Mouse (Mus musculus): ENCODE data around the gene Epb41l4b. TPM values are rescaled to one million over a fixed set of nuclear protein-coding genes. Genes with fewer than 3 reads are reported as not detected.
A peak's percentile ranks its signal among the peaks of the same experiment; 100 is the strongest.

Epb41l4b gene
- total RNA-seq (2014; fragmentation: Nextera tagmentation) = 4.5 and 12.7 TPM in 2 replicates
- total RNA-seq (2017) = 1.8 and 2.5 TPM in 2 replicates

GRCm38 (mm10) chr4:57143026-57143937 is at the start of gene Epb41l4b:
Gene Epb41l4b (minus strand): TSS chr4:57143437.
- ATAC-seq (replicated peaks; ENCODE audit: poor library complexity, severe bottlenecking) = peak; percentile 93

GRCm38 (mm10) chr4:57191543-57192283 is 48.5 kb upstream of the Epb41l4b start:
- ATAC-seq (replicated peaks; ENCODE audit: poor library complexity, severe bottlenecking) = no peak

- ATAC-seq (replicated peaks; ENCODE audit: poor library complexity, severe bottlenecking) = no peak
Observed at GRCm38 (mm10) chr4:57189881-57190280, 46.6 kb upstream of the Epb41l4b start.

DNA sequence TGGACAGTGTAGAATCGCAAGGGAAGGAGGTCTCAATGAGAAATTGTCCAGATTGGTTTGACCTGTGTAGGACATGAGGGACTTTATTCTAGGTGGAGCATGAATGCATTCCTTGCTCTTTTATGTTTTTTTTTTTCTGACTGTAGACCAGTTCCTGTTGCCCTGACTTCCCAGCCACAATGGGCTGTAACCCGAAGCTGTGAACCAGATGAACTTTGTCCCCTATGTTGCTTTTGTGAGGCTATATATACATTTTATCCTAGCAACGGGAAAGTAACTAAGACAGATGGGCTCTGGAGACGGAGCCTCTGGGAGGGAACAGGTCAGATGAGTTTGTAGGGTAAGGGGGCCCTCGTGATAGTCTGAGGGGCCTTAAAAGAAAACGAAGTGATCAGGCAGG is 42.8 kb upstream of the Epb41l4b start:
- no peak for ATAC-seq (replicated peaks; ENCODE audit: poor library complexity, severe bottlenecking)

DNA sequence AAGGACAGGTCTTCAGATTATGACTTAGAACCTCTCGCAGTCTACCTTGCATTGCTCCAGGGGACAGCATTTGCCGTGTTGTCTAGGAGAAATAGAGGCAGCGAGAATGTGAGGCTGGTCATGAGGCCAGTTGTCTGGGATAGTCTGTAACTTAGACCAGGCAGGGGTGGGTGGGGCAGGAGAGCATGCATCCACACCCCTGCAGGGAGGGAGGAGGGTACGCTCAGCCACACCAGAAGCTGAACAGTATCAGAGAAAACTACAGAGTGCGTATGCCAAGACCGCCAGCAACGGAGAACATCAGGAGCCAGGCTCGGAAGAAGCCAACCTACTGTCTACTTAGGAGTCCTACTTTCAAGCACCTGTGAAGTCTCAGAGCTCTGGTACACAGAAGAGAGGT is 42.2 kb upstream of the Epb41l4b start:
- no peak for ATAC-seq (replicated peaks; ENCODE audit: poor library complexity, severe bottlenecking)

DNA sequence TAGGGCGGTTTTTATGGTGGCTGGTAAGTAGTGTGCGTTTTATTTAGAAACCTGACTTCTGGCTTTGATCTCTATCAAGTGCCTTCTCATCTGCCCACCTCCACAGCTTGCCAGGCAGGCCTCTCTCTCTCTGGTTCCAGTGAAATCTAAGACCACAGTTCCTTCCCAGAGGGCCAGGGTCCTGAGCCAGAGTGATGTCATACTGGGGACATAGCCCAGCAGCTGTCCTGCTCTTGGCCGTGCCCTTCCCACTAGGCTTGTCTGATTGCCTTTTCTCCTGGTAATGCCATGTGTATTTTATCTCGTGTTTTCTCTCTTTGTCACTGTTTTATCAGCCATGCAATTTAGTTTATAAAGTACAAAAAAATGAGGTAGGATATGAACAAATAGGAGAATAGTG is 40.3 kb upstream of the Epb41l4b start:
- no peak for ATAC-seq (replicated peaks; ENCODE audit: poor library complexity, severe bottlenecking)

DNA sequence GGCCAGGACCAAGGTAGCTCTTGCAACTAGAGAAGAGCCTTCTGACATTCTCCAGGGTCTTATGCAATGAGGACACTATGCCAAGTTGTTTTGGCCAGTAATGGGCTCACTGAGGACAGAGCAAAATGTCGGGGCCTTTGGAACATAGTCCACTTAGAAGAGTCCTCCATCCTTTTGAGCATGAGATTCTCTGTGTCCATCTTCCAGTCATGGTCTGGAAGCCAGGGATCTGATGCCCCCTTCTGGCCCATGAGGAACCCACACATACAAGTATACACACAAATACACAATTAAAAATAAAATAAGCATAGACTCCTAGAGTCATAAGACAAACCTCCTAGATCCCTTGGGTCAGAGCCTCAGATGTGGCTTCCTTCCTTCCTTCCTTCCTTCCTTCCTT is 38.3 kb upstream of the Epb41l4b start:
- no peak for ATAC-seq (replicated peaks; ENCODE audit: poor library complexity, severe bottlenecking)

DNA sequence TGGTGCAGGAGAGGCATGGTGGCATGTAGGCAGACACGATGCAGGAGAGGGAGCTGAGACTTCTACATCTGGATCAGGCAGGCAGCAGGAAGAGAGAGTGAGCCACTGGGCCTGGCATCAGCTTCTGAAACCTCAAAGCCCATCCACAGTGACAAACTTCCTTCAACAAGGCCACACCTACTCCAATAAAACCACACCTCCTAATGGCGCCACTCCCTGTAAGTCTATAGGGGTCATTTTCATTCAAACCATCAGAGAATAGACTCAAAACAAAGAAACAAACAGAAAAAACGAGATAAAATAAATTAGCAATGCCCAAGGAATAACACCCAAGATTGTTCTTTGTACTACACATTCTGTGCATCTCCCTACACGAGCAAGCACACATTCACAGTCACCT is 35.6 kb upstream of the Epb41l4b start:
- ATAC-seq (replicated peaks; ENCODE audit: poor library complexity, severe bottlenecking) = no peak

GRCm38 (mm10) chr4:57175329-57175728 is 32.1 kb upstream of the Epb41l4b start:
- ATAC-seq (replicated peaks; ENCODE audit: poor library complexity, severe bottlenecking) = no peak

DNA sequence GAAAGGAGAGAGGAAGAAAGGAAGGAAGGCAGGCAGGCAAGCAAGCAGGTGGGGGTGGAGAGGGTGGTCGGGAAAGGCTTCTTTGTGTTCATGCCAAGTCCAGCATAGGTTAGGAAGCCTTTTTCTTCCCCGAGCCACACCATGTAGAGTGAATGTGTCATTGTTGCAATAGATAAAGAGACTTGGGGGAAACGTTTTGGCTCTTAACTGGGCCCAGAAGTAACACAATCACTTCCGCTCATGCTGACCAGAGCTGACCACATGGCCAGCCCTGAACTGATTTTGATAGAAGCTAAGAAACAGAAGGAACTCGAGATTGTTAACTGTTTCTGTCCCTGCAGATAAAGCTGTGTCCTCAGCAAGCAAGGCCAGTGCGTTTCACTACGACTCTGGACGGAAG is 29.6 kb upstream of the Epb41l4b start:
- ATAC-seq (replicated peaks; ENCODE audit: poor library complexity, severe bottlenecking) = peak; percentile 30; the same call in 1 of the 2 replicates

- no peak for ATAC-seq (replicated peaks; ENCODE audit: poor library complexity, severe bottlenecking)
Observed at GRCm38 (mm10) chr4:57171817-57172216, 28.6 kb upstream of the Epb41l4b start.

GRCm38 (mm10) chr4:57168680-57169079 is 25.4 kb upstream of the Epb41l4b start:
- no peak for ATAC-seq (replicated peaks; ENCODE audit: poor library complexity, severe bottlenecking)

DNA sequence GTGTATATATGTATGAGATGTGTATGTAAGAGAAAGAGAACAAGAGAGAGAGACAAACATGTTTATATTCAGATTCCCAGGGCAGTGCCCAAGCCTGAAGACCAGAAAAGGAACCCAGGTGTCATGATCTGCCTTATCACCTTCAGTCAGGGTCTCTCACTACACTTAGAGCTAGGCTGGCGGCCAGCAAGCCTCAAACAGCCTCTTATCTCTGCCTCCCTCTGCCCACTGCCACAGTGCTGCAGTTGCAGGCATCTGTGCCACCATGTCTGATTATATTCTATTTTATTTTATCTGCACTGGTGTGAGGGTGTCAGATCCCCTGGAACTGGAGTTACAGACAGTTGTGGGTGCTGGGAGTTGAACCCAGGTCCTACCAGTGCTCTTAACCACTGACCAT is 25.0 kb upstream of the Epb41l4b start:
- ATAC-seq (replicated peaks; ENCODE audit: poor library complexity, severe bottlenecking) = no peak

DNA sequence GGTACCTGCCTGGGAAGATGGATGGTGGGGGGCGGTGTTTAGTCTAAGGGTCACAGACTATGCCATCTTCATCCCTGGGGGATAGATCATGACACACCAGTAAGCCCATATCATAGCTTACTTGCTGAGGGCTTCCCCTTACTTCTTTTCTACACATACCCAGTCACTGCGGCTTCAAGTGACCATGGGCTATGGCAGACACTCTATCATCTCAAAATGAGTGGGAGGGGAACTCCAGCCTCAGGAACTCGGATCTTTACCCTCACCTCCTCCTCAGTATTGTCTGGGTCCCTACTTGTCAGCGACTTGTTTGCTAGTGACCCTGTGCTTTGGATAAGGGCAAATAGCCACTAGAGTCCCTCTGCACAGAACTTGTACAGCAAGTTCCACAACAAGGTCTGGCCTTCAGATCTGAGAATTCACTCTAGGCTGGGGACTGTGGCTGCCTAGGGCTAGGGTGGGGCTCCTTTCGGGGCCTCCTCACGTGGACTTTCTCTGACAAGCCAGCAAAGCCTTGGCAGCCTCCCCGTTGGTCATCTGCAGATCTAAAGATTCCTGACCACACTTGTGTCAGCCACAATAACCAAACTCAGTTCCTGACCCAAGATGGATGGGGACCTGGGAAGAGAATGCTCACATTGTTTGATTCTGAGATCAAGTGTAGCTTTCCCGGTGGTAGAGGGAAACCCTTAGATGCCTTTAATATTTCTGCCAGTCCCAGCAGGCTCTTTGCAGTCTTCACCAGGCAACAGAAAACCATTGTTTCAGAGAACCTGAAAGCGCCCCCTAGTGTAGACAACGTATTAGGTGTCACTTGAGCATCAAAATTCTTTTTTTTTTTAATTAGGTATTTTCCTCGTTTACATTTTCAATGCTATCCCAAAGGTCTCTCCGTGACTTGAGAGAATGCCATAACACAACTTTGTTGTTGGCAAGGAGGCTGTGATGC is 24.0 kb upstream of the Epb41l4b start:
- ATAC-seq (replicated peaks; ENCODE audit: poor library complexity, severe bottlenecking) = no peak

DNA sequence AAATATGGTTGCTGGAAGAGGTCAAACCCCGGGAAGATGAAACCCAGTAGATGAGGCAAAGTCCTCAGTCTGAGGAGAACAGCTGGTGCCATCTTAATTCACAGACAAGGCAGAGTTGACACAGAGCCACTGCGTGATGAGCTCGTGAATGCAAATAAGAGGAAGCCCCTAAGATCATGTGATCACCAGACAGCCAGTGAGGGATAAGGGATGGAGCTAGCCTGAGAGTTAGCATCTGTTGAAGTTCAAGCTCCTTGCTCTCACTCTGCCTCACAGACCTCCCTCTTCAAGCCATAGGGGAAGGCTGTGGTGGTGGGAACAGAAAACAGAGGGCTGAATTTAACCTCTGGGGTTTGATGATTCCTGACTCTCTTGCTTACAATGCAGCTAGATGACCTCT is 22.4 kb upstream of the Epb41l4b start:
- no peak for ATAC-seq (replicated peaks; ENCODE audit: poor library complexity, severe bottlenecking)

DNA sequence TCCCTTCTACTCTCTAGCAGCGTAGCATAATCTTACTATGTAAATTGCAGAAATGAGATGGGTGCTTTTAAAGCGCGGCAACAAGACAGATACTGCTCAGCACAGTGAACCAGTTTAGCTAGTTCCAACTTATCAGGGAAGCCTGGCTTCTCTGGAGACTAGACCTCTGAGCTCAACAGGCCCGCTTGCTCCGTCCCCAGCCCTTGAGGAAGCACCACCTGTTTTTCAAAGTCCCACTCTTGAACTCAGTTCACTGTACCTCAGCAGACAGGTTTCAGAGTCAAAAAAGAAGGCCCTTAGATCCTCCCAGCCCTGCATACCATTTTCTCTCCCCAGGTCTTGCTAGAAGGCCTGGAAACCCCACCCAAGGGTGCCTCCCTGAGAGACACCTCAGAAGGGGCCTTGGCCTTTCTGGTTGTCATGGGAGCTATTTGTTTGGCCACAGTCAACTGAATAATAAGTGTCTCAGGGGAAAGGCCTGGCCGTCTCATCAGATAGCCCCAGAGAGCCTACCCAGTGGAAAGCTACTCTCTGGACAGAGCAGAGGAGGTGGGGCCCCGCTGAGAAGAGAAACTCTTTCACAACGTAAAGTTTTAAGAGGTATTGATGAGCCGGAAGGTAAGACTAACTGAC is 21.5 kb upstream of the Epb41l4b start:
- no peak for ATAC-seq (replicated peaks; ENCODE audit: poor library complexity, severe bottlenecking)

GRCm38 (mm10) chr4:57162789-57163722 is 19.8 kb upstream of the Epb41l4b start:
- ATAC-seq (replicated peaks; ENCODE audit: poor library complexity, severe bottlenecking) = no peak

DNA sequence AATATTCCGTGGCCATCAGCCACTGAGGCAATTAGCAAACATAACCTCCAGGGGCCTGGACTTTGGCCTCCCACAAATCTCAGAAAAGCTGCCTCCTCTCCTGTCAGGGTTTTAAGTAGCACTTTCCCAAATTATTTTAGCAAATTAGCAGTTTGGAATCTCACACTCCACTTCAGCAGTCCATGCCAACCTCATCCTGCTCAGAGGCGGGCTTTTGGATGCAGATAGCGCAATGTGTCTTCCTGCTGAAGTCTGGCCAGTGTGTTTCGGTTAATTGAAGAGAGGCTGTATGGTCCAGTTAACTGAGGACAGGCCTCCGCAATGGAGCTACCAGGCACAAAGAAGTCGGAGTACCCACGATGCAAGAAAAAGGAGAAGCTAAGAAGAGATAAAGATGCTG is 17.3 kb upstream of the Epb41l4b start:
- ATAC-seq (replicated peaks; ENCODE audit: poor library complexity, severe bottlenecking) = no peak
